Mouse (Mus musculus): Measurements from ENCODE around the gene Cyp2b13.
"Not testable (repeated sequence)": the region's sequence is repeated elsewhere in the genome, so short reads cannot be mapped to it uniquely, and the experiment has no call there.

The Cyp2b13 gene

DNA sequence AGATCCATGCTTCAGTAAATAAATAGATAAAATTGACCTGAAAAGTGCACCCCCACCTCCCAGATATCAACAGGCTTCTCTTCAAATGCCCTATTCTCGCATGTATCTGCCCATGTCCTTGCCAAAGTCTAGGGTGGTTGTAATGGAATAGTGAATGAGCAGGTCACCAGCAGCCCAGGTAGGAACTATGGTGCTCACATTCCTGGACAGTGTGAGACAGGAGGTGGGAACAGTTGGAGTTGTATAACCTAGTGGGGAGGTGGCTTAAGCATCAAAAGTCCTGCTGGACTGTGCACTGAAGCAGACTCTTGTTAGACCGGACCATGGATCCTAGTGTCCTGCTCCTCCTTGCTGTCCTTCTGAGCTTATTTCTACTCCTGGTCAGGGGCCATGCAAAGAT lies at the start of gene Cyp2b13:
Gene Cyp2b13 (plus strand): TSS at position 301 of the 400 bp plus-strand sequence.
- DNase-seq (ENCODE audit: low read depth, low spot score): not testable (repeated sequence)

DNA sequence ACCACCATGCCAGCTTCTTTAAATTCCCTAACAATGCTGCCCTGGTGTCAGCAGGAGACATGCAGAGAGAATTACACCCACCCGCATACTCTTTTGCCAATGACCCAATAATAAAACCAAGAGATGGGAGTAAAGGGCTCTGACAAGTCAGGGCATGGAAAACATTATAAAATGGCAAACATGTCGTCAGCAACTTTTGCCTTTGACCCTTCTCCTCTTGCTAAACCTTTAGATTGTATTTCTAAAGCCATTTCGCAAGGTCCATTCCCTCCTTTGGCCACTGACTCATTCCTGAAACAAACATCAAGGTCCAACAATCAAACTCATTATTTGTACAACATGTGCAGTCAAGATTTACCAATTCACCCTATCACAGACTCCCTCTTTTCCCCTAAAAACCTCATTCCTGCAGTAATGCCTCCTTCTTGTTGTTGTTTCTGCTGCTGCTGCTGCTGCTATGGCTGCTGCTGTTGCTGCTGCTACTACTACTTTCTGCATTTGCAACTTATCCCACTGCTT lies 41.4 kb upstream of the Cyp2b13 start:
- DNase-seq (ENCODE audit: low read depth, low spot score): not testable (repeated sequence)

GRCm38 (mm10) chr7:26054885-26055630 lies 6.2 kb upstream of the Cyp2b13 start:
- not testable (repeated sequence) for DNase-seq (ENCODE audit: low read depth, low spot score)

- DNase-seq (ENCODE audit: low read depth, low spot score): not testable (repeated sequence)
Measured at GRCm38 (mm10) chr7:26071677-26072076, 10.4 kb downstream of the Cyp2b13 start.

DNA sequence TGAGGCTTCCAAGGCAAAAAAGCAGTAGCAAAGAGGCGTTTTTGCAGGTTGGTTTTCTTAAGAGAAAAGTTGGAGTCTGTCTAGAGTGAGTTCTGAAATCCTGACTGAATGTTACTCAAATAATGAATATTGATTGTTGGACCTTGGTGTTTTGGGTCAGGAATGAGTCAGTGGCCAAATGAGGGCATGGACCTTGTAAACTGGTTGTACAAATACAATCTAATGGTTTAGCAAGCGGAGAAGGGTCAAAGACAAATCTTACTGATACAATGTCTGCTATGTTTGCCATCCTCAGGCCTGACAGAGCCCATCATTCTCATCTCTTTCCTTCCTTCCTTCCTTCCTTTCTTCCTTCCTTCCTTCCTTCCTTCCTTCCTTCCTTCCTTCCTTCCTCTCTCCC lies 21.3 kb downstream of the Cyp2b13 start:
- DNase-seq (ENCODE audit: low read depth, low spot score): no peak

DNA sequence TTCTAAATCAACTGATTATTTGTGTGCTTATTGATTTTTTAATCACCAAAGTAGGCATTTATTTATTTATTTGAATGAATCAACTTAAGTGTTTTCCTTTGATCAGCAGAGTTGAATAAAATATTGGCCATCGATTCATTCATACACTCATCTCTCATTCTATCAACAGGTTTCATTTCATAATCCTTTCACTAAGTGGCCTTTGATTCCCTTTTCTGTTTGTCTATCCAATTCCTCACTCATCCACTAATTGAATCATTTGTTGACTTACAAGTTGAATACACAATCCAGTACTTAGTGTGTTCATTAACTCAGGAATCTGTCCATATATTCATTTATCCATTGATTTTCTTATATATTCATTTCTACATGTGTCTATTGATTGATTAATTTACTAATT lies 26.1 kb downstream of the Cyp2b13 start:
- DNase-seq (ENCODE audit: low read depth, low spot score): no peak

DNA sequence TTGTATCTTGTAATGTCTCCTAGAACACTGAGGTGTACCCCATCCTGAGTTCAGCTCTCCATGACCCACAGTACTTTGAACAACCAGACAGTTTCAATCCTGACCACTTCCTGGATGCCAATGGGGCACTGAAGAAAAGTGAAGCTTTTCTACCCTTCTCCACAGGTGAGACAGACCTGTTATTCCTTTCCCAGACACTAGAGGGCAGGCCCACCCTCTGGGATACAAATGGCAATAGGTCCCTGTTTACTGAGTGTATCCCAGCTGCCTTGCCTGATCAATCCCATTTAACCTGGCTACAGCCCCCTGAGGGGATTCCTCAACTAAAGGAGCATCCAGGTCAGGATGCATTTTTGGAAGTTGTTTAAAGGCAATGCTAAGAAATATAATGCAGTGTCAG lies 27.3 kb downstream of the Cyp2b13 start:
- DNase-seq (ENCODE audit: low read depth, low spot score): not testable (repeated sequence)

DNA sequence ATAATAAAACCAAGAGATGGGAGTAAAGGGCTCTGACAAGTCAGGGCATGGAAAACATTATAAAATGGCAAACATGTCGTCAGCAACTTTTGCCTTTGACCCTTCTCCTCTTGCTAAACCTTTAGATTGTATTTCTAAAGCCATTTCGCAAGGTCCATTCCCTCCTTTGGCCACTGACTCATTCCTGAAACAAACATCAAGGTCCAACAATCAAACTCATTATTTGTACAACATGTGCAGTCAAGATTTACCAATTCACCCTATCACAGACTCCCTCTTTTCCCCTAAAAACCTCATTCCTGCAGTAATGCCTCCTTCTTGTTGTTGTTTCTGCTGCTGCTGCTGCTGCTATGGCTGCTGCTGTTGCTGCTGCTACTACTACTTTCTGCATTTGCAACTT lies 78.3 kb downstream of the Cyp2b13 start:
- DNase-seq (ENCODE audit: low read depth, low spot score): not testable (repeated sequence)

- DNase-seq (ENCODE audit: low read depth, low spot score): not testable (repeated sequence)
Measured at GRCm38 (mm10) chr7:26143657-26144056, 82.4 kb downstream of the Cyp2b13 start.

Data from retina, adult 2 months (tissue).